Mouse (Mus musculus) forebrain, embryonic 16.5 days (tissue): Measurements from ENCODE around the gene Vamp8. TPM values are rescaled to one million over a fixed set of nuclear protein-coding genes. Genes with fewer than 3 reads are reported as not detected.

ENCODE experiments used
- ATAC-seq: fragments of 200-750 bp; cut with Nextera tagmentation; 2 replicates; pipeline ENCODE4 v1.8.0; 2017; ENCODE audit warnings: mild to moderate bottlenecking, moderate library complexity
- H3K27ac ChIP-seq: fragments of 300-500 bp; sonication (generic); 2 replicates; pipeline ENCODE4 v1.5.1; 2014; ENCODE audit warnings: low read length, control low read depth
- H3K27me3 ChIP-seq: fragments of 300-500 bp; sonication (generic); replicated peaks from 2 replicates; pipeline ENCODE4 v1.6.1; 2014; ENCODE audit warnings: low read length; ENCODE audit not compliant: control insufficient read depth, insufficient read depth
- H3K36me3 ChIP-seq: fragments of 300-500 bp; sonication (generic); 2 replicates; pipeline ENCODE4 v1.6.1; 2014; ENCODE audit not compliant: control insufficient read depth, insufficient read depth
- H3K4me1 ChIP-seq: fragments of 300-500 bp; sonication (generic); replicated peaks from 2 replicates; pipeline ENCODE4 v1.6.1; 2014; ENCODE audit warnings: low read length; ENCODE audit not compliant: control insufficient read depth, insufficient read depth
- H3K4me2 ChIP-seq: fragments of 300-500 bp; sonication (generic); 2 replicates; pipeline ENCODE4 v1.6.1; 2014; ENCODE audit warnings: mild to moderate bottlenecking, low read length, control low read depth
- H3K4me3 ChIP-seq: fragments of 300-500 bp; sonication (generic); replicated peaks from 2 replicates; pipeline ENCODE4 v1.5.1; 2014; ENCODE audit warnings: mild to moderate bottlenecking, low read length, control low read depth
- H3K9ac ChIP-seq: fragments of 300-500 bp; sonication (generic); replicated peaks from 2 replicates; pipeline ENCODE4 v1.6.1; 2014; ENCODE audit warnings: low read depth, low read length, control low read depth
- H3K9me3 ChIP-seq: fragments of 300-500 bp; sonication (generic); 2 replicates; pipeline ENCODE4 v1.6.1; 2016; ENCODE audit warnings: low read length; ENCODE audit not compliant: control insufficient read depth
- WGBS: fragments of 180-500 bp; shearing (Covaris S2); extraction: QIAGEN DNeasy Blood & Tissue Kit; methylation state at CpG from one replicate; pipeline ENCODE4 v1.1.7; 2014; 5-methylcytosine and 5-hydroxymethylcytosine counted together
- polyA plus RNA-seq: library from polyadenylated mRNA; unstranded; fragments of >200 nt; fragmentation: Nextera tagmentation; extraction: Ambion mirVana; gene quantifications from 2 replicates; pipeline ENCODE4 v1.2.1, GENCODE M21; 2015

The Vamp8 gene
- polyA plus RNA-seq, 1 experiment from 2014 or later = 14.4 TPM

DNA sequence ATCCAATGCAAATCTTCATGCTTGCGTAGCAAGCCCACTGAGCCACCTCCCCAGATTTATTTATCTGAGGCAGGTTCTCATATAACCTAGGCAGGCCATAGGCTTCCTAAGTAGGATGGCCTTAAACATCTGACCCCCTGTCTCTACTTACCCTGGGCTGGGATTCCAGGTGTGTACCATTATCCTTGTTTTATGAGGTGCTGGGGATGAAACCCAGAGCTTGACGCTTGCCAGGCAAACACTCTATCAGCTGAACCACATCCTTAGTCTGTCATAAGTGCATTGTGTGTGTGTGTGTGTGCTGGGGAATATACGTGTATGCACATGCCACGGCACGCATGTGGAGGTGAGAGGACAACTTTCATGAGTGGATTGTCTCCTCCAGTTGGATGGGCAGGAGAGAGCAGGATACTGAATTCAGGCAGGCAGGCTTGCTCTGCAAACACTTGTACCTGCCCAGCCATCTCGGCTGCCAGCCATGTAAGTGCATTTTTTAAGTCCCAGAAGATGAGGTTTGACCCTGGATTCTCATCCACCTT lies 1.6 kb downstream of the Vamp8 start:
- Histone ChIP-seq H3K4me1 (peaks cover 11% of the 10 kb centered on the region), H3K4me2 (no peak overlapping the region), H3K27me3 (no peaks in the 10 kb centered on the region; the same call in 1 of the 2 replicates), H3K36me3 (no peaks in the 10 kb centered on the region), H3K9me3 (no peaks in the 10 kb centered on the region), H3K9ac (no peak overlapping the region), H3K27ac (no peak overlapping the region), H3K4me3 (no peak overlapping the region)
- no peak for ATAC-seq
- 91% methylated on average over 6 of the region's 6 CpGs for WGBS

DNA sequence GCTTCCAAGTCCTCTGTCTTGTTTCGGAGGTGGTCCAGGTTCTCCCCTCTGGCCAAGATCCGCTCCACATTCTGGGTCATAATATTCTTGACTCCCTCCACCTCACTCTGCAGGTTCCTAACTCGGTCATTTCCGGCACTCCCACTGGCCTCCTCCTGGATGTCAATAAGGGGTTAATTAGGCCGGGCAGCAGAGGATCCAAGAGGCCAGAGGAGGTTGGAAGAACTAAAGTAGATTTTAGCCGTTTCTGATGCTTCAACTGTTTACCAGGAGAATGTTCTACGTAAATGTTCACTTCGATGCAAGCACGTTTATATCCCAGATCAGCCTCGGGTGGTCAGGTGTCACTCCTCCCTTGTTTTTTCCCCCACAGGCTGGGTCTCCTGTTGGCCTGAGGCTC lies 2.2 kb downstream of the Vamp8 start:
- Histone ChIP-seq H3K4me3 (no peak overlapping the region), H3K27ac (no peak overlapping the region), H3K9me3 (no peaks in the 10 kb centered on the region), H3K4me2 (no peak overlapping the region), H3K4me1 (peaks cover 11% of the 10 kb centered on the region), H3K27me3 (no peaks in the 10 kb centered on the region; the same call in 1 of the 2 replicates), H3K9ac (no peak overlapping the region), H3K36me3 (no peaks in the 10 kb centered on the region)
- no peak for ATAC-seq
- WGBS = 67% methylated on average over 10 of the region's 10 CpGs

DNA sequence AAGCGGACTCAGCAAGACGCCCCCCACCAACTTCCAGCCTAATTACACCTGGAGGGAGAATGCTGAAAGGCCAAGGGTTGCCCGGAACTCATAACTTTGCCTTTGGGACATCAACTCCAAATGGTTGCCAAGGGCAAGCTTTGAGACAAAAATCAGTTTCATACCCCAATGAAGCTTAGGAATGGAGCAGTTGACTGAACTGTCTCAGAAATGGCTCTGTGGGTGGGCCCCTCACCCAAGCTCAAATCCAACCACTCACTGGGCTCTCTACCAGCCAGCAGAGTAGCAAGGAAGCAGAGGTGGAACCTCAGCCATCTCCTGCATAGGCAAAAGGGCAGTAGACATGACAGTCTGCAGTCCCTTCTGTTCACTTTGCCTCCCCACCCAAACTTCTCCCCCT lies 2.7 kb downstream of the Vamp8 start:
- no peaks in the 10 kb centered on the region; the same call in 1 of the 2 replicates for H3K27me3 ChIP-seq
- peaks cover 11% of the 10 kb centered on the region for H3K4me1 ChIP-seq
- H3K9ac ChIP-seq = no peak overlapping the region
- no peaks in the 10 kb centered on the region for H3K36me3 ChIP-seq
- ATAC-seq = no peak
- no peak overlapping the region for H3K4me2 ChIP-seq
- no peak overlapping the region for H3K27ac ChIP-seq
- no peaks in the 10 kb centered on the region for H3K9me3 ChIP-seq
- H3K4me3 ChIP-seq = no peak overlapping the region
- 70% methylated on average over 3 of the region's 3 CpGs for WGBS

DNA sequence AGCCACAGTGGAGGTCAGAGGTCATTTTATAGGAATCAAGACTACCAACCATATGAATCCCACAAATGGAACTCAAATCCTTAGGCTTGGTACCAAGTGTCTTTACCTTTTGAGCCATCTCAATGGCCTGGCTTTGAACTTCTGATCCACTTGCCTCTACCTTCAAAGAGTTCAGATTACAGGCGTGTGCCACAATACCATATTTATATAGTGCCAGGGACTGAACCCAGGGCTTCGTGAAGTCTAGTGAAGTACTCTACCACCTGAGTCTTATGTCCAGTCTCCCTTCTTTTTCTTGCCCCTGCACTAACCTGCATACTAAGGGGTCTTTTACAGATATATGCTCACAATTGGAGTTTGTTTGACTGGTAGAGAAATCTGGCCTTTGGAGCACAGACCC lies 3.9 kb downstream of the Vamp8 start:
- no peak overlapping the region for H3K9ac ChIP-seq
- H3K27ac ChIP-seq = no peak overlapping the region
- peaks cover 11% of the 10 kb centered on the region for H3K4me1 ChIP-seq
- H3K4me2 ChIP-seq = no peak overlapping the region
- H3K4me3 ChIP-seq = no peak overlapping the region
- 86% methylated on average over 2 of the region's 2 CpGs for WGBS
- no peaks in the 10 kb centered on the region for H3K9me3 ChIP-seq
- peaks cover 1% of the 10 kb centered on the region; the same call in 1 of the 2 replicates for H3K27me3 ChIP-seq
- ATAC-seq = no peak
- H3K36me3 ChIP-seq = no peaks in the 10 kb centered on the region

DNA sequence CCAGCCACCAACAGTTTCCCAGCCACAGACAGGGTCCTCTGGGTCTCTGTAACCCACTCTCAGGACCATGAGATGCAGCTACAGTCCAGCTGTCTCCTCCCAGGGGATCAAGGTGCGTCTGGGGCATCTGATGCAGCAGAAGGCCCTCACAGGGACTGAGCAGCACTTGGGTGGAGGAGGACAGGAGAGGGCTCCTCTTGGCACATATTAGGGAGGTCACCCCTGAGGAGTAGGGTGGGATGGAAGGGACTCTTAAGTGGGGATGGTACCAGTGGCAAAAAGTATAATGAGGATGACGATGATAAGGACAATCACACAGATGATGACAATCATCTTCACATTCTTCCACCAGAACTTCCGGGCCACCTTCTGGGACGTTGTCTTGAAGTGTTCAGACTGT lies 5.2 kb downstream of the Vamp8 start:
- H3K27me3 ChIP-seq = peaks cover 7% of the 10 kb centered on the region
- WGBS = 89% methylated on average over 4 of the region's 4 CpGs
- no peaks in the 10 kb centered on the region for H3K36me3 ChIP-seq

DNA sequence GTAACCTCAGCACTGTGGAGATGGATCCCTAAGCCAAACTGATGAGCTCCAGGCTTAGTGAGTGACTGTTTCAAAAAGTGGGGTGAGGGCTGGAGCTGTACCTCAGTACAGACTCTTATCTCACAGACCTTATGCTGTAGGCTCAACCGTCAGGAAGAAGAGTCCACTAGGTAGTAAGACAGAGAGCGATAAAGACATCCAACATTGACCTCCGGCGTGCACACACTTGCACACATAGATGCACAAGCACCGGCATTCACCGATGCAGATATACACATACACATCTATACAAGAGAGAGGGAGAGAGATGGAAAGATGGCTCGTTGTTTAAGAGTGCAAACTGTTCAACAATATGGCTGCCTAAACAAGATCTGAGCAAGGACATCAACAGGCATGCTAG lies 6.6 kb downstream of the Vamp8 start:
- peaks cover 19% of the 10 kb centered on the region for H3K27me3 ChIP-seq
- H3K9me3 ChIP-seq = no peaks in the 10 kb centered on the region
- no peak overlapping the region for H3K4me3 ChIP-seq
- WGBS = 94% methylated on average over 7 of the region's 7 CpGs
- H3K4me2 ChIP-seq = no peak overlapping the region
- H3K4me1 ChIP-seq = no peaks in the 10 kb centered on the region; the same call in 1 of the 2 replicates
- no peaks in the 10 kb centered on the region for H3K36me3 ChIP-seq
- H3K9ac ChIP-seq = no peak overlapping the region
- ATAC-seq = no peak
- H3K27ac ChIP-seq = no peak overlapping the region

More for the DNA sequence above, 5.2 kb downstream of the Vamp8 start:
- Histone ChIP-seq H3K4me3 (no peak overlapping the region), H3K4me2 (no peak overlapping the region), H3K4me1 (peaks cover 8% of the 10 kb centered on the region), H3K27ac (no peak overlapping the region), H3K9me3 (no peaks in the 10 kb centered on the region), H3K9ac (no peak overlapping the region)
- ATAC-seq = no peak

DNA sequence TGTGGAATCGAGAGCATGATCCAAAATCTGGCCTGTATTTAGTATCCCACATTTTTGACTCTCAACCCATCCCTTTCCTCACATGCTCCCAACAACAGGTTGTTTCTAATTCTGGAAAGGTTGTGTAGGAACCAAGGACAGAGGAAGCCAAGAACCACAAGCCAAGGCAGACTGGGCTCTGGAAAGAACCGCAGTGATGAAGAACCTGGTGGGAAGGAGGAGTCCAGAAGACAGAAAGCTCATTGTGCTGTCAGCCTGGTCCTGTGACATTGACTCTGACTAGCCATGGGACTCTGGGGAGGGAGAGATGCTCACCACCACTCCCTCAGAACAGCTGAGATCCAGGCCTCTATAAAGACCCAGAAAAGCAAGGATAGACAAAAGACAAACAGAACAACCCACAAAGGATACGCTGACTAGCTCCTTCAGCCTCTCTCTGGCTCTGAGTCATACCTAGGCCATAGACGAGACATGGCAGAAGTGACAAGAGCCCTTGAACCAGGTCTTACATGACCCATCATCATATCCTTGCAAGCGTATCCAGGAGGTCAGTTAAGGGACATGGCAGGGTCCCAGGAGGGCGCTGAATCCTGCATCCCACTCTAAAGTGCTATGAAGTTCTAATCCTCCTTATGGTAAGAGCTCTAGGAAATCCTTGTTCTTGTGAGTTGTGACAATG lies 7.2 kb downstream of the Vamp8 start:
- Histone ChIP-seq H3K9me3 (no peaks in the 10 kb centered on the region), H3K4me2 (no peak overlapping the region), H3K27ac (no peak overlapping the region), H3K27me3 (peaks cover 21% of the 10 kb centered on the region), H3K4me3 (no peak overlapping the region), H3K9ac (no peak overlapping the region), H3K36me3 (no peaks in the 10 kb centered on the region), H3K4me1 (no peaks in the 10 kb centered on the region; the same call in 1 of the 2 replicates)
- no peak for ATAC-seq
- 83% methylated on average over 6 of the region's 6 CpGs for WGBS

DNA sequence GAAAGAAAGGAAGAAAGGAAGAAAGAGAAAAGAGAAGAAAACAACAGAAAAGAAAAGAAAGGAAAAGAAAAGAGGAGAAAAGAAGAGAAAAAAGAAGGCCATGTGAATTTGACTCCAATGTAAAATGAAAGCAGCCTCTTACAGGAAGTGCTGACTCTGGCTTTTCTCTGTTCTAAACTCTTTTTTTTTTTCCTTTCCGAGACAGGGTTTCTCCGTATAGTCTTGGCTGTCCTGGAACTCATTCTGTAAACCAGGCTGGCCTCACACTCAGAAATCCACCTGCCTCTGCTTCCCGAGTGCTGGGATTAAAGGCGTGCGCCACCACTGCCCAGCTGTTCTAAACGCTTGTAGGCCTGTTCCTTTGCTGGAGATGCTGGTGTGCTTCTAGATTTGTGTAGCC lies 8.0 kb downstream of the Vamp8 start:
- WGBS = 89% methylated on average over 6 of the region's 6 CpGs
- Histone ChIP-seq H3K4me3 (no peak overlapping the region), H3K4me2 (no peak overlapping the region), H3K27me3 (peaks cover 21% of the 10 kb centered on the region), H3K27ac (no peak overlapping the region), H3K9ac (no peak overlapping the region), H3K36me3 (no peaks in the 10 kb centered on the region), H3K4me1 (no peaks in the 10 kb centered on the region; the same call in 1 of the 2 replicates), H3K9me3 (no peaks in the 10 kb centered on the region)
- no peak for ATAC-seq

DNA sequence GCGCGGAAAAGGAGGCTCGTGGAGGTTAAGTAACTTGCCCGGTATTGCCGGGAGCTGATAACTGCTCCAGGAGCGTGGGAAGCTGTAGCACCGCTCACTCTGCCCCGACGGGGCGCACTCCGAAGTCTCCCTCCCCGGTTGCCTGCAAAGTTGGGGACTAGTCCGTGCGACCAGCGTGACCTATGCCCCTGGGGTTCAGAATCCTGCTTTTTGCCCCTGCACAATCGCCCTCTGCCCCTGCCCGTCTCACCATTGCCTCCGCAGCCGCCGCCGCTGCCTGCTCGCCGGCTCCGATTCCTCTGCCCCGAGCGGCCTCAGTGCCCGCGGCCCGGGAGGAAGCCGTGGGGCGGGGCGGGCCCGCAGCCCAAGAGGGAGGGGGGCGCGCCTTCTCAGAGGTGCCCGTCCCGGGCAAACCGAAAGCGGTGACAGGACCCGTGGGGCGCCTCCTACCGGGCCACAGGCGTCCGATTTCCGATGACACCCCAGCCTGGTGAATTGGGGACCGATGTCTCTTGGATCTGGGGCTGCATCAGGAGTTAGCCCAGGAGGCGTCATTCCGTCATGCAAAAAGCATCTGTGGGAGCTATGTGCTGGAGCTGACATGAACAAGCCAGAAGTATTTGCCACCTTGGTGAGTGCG lies 10.3 kb downstream of the Vamp8 start, which contains the start of gene Vamp5:
TSS of gene Vamp5 (minus strand) at position 338 of the 640 bp plus-strand sequence.
- peak within 1 kb of the TSS; percentile 43 for H3K4me3 ChIP-seq
- peak; percentile 58 for ATAC-seq
- H3K36me3 ChIP-seq = no peaks in the 10 kb centered on the region
- H3K4me2 ChIP-seq = peak within 1 kb of the TSS; percentile 59
- no peak within 1 kb of the TSS for H3K27ac ChIP-seq
- H3K9me3 ChIP-seq = no peaks in the 10 kb centered on the region
- H3K27me3 ChIP-seq = peaks cover 21% of the 10 kb centered on the region
- WGBS = 2% methylated on average over 48 of the region's 49 CpGs
- no peaks in the 10 kb centered on the region; the same call in 1 of the 2 replicates for H3K4me1 ChIP-seq
- H3K9ac ChIP-seq = peak within 1 kb of the TSS; percentile 51
